Mouse (Mus musculus) intestine, embryonic 16.5 days (tissue): Measurements from ENCODE around the gene Barx1. TPM values are rescaled to one million over a fixed set of nuclear protein-coding genes. Genes with fewer than 3 reads are reported as not detected.

Experiments used
- ATAC-seq: fragments of 200-750 bp; cut with Nextera tagmentation; 2 replicates; pipeline ENCODE4 v1.8.0; 2017; ENCODE audit warnings: moderate TSS enrichment, moderate library complexity
- H3K27ac ChIP-seq: fragments of 300-500 bp; sonication (generic); 2 replicates; pipeline ENCODE4 v1.5.1; 2014; ENCODE audit warnings: mild to moderate bottlenecking, low read length
- H3K27me3 ChIP-seq: fragments of 300-500 bp; sonication (generic); replicated peaks from 2 replicates; pipeline ENCODE4 v1.6.1; 2014; ENCODE audit warnings: low read length, control low read depth, mixed read lengths; ENCODE audit not compliant: control insufficient read depth, insufficient read depth
- H3K36me3 ChIP-seq: fragments of 300-500 bp; sonication (generic); 2 replicates; pipeline ENCODE4 v1.6.1; 2014; ENCODE audit warnings: low read length, control low read depth; ENCODE audit not compliant: control insufficient read depth, insufficient read depth
- H3K4me1 ChIP-seq: fragments of 300-500 bp; sonication (generic); 2 replicates; pipeline ENCODE4 v1.6.1; 2014; ENCODE audit warnings: low read length, control low read depth, mixed read lengths; ENCODE audit not compliant: control insufficient read depth, insufficient read depth
- H3K4me2 ChIP-seq: fragments of 300-500 bp; sonication (generic); 2 replicates; pipeline ENCODE4 v1.6.1; 2014; ENCODE audit warnings: low read depth, low read length, control low read depth
- H3K4me3 ChIP-seq: fragments of 300-500 bp; sonication (generic); 2 replicates; pipeline ENCODE4 v1.5.1; 2014; ENCODE audit warnings: mild to moderate bottlenecking, low read length
- H3K9ac ChIP-seq: fragments of 300-500 bp; sonication (generic); 2 replicates; pipeline ENCODE4 v1.6.1; 2014; ENCODE audit warnings: low read depth, low read length
- H3K9me3 ChIP-seq: fragments of 300-500 bp; sonication (generic); 2 replicates; pipeline ENCODE4 v1.6.1; 2016; ENCODE audit warnings: low read length, control low read depth; ENCODE audit not compliant: control insufficient read depth
- WGBS: fragments of 180-500 bp; shearing (Covaris S2); extraction: QIAGEN DNeasy Blood & Tissue Kit; methylation state at CpG from one replicate; pipeline ENCODE4 v1.1.7; 2014; 5-methylcytosine and 5-hydroxymethylcytosine counted together
- polyA plus RNA-seq: library from polyadenylated mRNA; unstranded; fragments of >200 nt; fragmentation: Nextera tagmentation; extraction: Ambion mirVana; gene quantifications from 2 replicates; pipeline ENCODE4 v1.2.1, GENCODE M21; 2015

Barx1 gene
- polyA plus RNA-seq, 1 experiment from 2014 or later = 0.18 TPM

DNA sequence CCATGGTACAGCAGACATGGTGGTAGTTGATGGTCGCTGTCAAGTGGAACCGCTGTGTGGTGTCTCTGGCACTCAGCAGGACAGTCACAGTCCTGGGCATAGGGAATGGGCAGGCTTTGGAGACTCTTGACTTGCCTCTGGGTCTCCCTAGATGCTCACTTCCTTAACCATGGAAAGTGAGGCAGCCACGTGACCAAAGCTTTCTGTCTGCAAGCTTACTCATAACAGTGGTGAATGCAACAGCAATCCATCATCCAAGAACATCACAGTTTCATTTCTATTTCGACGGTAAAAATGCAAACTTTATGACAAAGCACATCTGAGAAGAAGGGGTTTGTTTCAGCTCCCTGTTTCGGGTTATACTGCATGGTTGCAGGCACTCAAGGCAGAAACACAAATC is 19.7 kb upstream of the Barx1 start:
- H3K4me2 ChIP-seq = no peak overlapping the region
- 75% methylated on average over 6 of the region's 6 CpGs for WGBS
- H3K9ac ChIP-seq = no peak overlapping the region
- H3K9me3 ChIP-seq = no peaks in the 10 kb centered on the region
- ATAC-seq = no peak
- H3K27me3 ChIP-seq = no peaks in the 10 kb centered on the region
- no peaks in the 10 kb centered on the region for H3K36me3 ChIP-seq
- no peak overlapping the region for H3K27ac ChIP-seq
- H3K4me3 ChIP-seq = no peak overlapping the region
- H3K4me1 ChIP-seq = no peaks in the 10 kb centered on the region

DNA sequence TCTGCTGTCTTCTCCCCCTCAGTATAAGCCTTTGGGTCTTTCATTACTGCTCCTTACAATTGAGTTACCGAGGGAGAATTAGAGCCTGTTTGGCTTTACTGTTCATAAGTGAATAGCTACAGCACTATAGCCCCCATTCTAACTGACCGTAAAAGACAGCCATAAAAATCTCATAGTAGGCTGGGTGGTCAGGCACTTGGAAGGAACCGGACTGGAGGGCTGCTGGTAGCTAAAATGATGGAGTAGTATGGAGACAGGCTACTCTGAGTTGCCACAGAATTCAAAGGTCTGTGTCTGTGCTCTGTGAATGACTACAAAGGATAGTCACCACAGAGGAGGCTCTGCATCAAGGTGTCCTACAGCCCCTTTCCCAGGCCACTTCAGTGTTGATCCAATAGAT is 18.8 kb upstream of the Barx1 start:
- Histone ChIP-seq H3K27ac (no peak overlapping the region), H3K4me3 (no peak overlapping the region), H3K9ac (no peak overlapping the region), H3K36me3 (no peaks in the 10 kb centered on the region), H3K4me2 (no peak overlapping the region), H3K4me1 (no peaks in the 10 kb centered on the region), H3K9me3 (no peaks in the 10 kb centered on the region), H3K27me3 (no peaks in the 10 kb centered on the region)
- no peak for ATAC-seq
- WGBS = 77% methylated on average over 3 of the region's 3 CpGs

GRCm38 (mm10) chr13:48646696-48647095 is 16.1 kb upstream of the Barx1 start:
- no peak overlapping the region for H3K9ac ChIP-seq
- H3K9me3 ChIP-seq = no peaks in the 10 kb centered on the region
- no peak overlapping the region for H3K4me3 ChIP-seq
- H3K27ac ChIP-seq = no peak overlapping the region
- H3K27me3 ChIP-seq = no peaks in the 10 kb centered on the region
- no peak for ATAC-seq
- WGBS = 88% methylated on average over 4 of the region's 4 CpGs
- no peaks in the 10 kb centered on the region for H3K36me3 ChIP-seq
- H3K4me1 ChIP-seq = no peaks in the 10 kb centered on the region
- no peak overlapping the region for H3K4me2 ChIP-seq

- no peaks in the 10 kb centered on the region for H3K4me1 ChIP-seq
- WGBS = 0% methylated on average over 1 of the region's 1 CpGs
- H3K27me3 ChIP-seq = no peaks in the 10 kb centered on the region; the same call in 1 of the 2 replicates
- H3K9me3 ChIP-seq = no peaks in the 10 kb centered on the region
- no peak overlapping the region for H3K4me2 ChIP-seq
- ATAC-seq = no peak
- no peaks in the 10 kb centered on the region for H3K36me3 ChIP-seq
- H3K4me3 ChIP-seq = no peak overlapping the region
- H3K9ac ChIP-seq = no peak overlapping the region
- H3K27ac ChIP-seq = no peak overlapping the region
Measured at GRCm38 (mm10) chr13:48650615-48651014, 12.2 kb upstream of the Barx1 start.

DNA sequence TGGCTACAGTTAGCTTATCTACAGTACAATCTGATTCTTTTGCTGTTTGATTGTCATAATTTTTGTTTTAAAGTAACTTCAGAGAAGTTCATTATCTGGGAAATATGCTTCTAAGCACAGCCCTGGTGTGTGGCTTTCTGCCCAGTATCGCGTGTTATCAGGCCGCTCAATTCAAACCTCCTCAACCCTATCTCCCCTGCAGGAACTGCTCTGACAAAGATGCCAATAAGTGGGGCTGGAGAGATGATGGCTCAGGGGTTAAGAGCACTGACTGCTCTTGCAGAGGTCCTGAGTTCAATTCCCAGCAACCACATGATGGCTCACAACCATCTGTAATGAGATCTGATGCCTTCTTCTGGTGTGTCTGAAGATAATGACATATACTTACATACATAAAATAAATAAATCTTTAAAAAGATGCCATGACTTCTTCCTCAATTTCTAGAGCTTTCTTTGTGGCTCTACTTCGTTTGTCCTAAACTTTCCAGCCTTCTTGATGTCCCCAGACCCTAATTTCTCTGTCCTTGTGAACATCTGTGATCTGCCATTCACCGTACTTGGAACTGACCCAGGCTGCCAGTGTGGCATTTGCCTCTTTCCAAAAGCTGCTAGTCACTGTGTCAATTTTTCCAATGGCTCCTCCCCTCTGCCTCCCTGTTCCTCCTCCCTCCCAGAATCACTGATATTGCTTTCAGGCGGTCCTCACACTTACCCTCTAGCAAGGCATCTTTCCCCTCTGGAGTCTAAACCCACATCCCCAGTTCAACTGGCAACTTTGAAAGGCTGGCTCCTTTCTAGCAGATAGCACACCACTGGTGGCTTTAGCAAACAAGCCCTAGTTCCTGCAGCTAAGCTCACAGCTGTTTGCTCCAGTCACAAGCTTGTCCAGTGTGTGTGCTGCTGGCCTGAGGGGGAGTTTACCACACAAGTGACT is 11.4 kb upstream of the Barx1 start:
- Histone ChIP-seq H3K9ac (no peak overlapping the region), H3K4me1 (0 out of 2 replicates have a peak, but pooled peaks cover 2% of the 10 kb centered on the region), H3K9me3 (no peaks in the 10 kb centered on the region), H3K4me2 (no peak overlapping the region), H3K27me3 (peaks cover 4% of the 10 kb centered on the region; the same call in 1 of the 2 replicates), H3K4me3 (no peak overlapping the region), H3K27ac (no peak overlapping the region), H3K36me3 (no peaks in the 10 kb centered on the region)
- 66% methylated on average over 6 of the region's 6 CpGs for WGBS
- ATAC-seq = no peak

DNA sequence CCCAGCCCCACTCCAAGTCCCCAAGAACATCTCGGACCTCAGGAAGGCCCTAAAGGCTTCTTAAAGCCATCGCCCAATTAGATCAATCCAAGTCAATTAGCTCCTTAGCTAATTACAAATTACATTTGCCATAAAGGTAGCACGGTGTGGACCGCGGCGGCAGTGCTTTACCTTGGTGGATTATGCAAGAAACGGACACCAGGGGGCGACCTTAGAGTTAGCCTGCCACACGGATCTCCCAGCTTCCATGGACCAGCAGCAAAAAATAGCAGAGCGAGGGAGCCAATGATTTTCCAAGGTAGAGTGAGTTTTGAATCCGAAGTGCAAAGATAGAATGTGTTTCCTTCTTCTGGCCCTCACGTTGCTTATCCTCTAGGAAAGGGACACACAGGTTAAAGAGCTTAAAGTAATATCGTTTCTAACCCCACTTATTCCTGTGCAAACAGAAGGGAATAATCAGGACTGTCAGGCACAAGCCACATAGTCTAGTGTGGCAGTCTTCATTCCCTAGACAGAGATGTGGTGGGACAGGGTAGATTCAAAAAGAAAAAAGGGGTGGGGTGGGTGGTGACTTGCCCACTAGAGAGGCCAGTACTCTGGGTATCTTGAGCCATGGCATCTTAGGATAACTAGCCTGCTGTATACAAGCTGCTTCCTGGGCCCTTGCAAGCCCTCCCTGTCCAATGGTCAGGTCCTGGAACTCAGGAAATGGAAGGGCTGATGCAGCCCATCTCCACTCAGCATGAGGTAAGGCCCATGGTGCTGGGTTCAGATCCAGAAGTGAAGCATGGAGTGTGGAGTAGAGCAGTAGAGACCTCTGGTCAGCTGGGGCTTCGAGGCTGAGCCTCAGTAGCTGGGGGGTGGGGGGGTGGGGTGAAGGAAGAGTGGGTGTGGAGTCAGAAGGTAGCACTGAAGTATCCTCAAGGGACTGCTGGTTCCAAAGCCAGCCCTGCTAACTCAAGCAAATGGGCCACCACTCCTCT is 8.7 kb upstream of the Barx1 start:
- peak; percentile 54; the same call in 1 of the 2 replicates for ATAC-seq
- no peak overlapping the region for H3K4me2 ChIP-seq
- H3K27me3 ChIP-seq = peaks cover 28% of the 10 kb centered on the region
- no peaks in the 10 kb centered on the region for H3K9me3 ChIP-seq
- H3K9ac ChIP-seq = no peak overlapping the region
- H3K4me3 ChIP-seq = no peak overlapping the region
- peaks cover 2% of the 10 kb centered on the region; the same call in 1 of the 2 replicates for H3K4me1 ChIP-seq
- 7% methylated on average over 14 of the region's 14 CpGs for WGBS
- H3K27ac ChIP-seq = no peak overlapping the region
- H3K36me3 ChIP-seq = no peaks in the 10 kb centered on the region

DNA sequence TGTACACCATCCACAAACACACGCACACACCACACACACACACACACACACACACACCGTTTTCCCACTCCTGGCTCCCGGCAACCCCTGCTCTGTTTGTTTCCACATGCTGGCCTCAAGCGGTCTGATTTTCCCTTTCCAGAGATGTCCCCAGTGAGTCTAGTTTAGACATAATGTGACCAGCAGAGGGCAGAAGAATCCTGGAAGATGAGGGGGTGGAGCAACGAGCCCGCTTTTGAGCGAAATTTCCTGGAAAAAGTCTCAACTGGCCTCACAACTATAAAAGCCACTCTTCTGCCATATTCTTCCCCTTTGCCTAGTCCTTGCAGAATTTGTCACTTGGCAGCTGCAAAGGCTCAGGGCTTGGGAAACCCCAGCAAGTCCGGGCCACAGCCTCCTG is 7.2 kb upstream of the Barx1 start:
- peaks cover 8% of the 10 kb centered on the region for H3K4me1 ChIP-seq
- H3K27me3 ChIP-seq = peaks cover 41% of the 10 kb centered on the region
- WGBS = 3% methylated on average over 8 of the region's 8 CpGs
- no peak overlapping the region for H3K4me2 ChIP-seq
- H3K9me3 ChIP-seq = no peaks in the 10 kb centered on the region
- H3K27ac ChIP-seq = no peak overlapping the region
- H3K9ac ChIP-seq = 0 out of 2 replicates have a peak overlapping the region, but pooled peaks have one; percentile 22
- H3K4me3 ChIP-seq = no peak overlapping the region
- peak; percentile 53 for ATAC-seq
- no peaks in the 10 kb centered on the region for H3K36me3 ChIP-seq

- H3K36me3 ChIP-seq = no peaks in the 10 kb centered on the region
- ATAC-seq = no peak
- no peak overlapping the region for H3K4me3 ChIP-seq
- H3K4me2 ChIP-seq = no peak overlapping the region
- H3K9ac ChIP-seq = no peak overlapping the region
- H3K27ac ChIP-seq = no peak overlapping the region
- H3K4me1 ChIP-seq = peaks cover 10% of the 10 kb centered on the region
- no peaks in the 10 kb centered on the region for H3K9me3 ChIP-seq
- 4% methylated on average over 9 of the region's 9 CpGs for WGBS
- peaks cover 63% of the 10 kb centered on the region for H3K27me3 ChIP-seq
Measured at GRCm38 (mm10) chr13:48657791-48658190, 5.0 kb upstream of the Barx1 start.
